In genomic region chr5:100491704-100492103, GRCm38 (mm10) we compare ENCODE assay signal across 28 mouse cellular contexts. TPM values are rescaled to one million over a fixed set of nuclear protein-coding genes. Genes with fewer than 3 reads are reported as not detected.
DNase-seq lines count a peak whose midpoint lies in the region; ATAC-seq lines count a peak whose summit lies in the region.
"Had no signal": no experiment of that assay in that cellular context is flagged by ENCODE, and none has a peak within 500 bp of the region (broad histone marks: within the 10 kb centered on the region; RNA-seq: fewer than 3 reads in every experiment).

No protein-coding gene starts in this region.

- 21% methylated on average over 4 of the region's 4 CpGs for WGBS in kidney, embryonic 15.5 days
- 59% methylated on average over 4 of the region's 4 CpGs for WGBS in neural tube, embryonic 15.5 days

- peak; percentile 85 for ATAC-seq in kidney, embryonic 15.5 days (replicated peaks; ENCODE audit: low FRiP score)
- ATAC-seq in neural tube, embryonic 15.5 days (ENCODE audit: low FRiP score): no peak
- ATAC-seq: CD4-positive, CD25-positive, alpha-beta regulatory T cell, adult 4 months; forebrain, embryonic 16.5 days; inflammation-experienced regulatory T-cells, adult 6 months; midbrain, embryonic 15.5 days had no signal

- no peaks in the 10 kb centered on the region for H3K36me3 ChIP-seq in kidney, embryonic 15.5 days
- no peaks in the 10 kb centered on the region for H3K36me3 ChIP-seq in neural tube, embryonic 15.5 days
- H3K36me3 ChIP-seq: hindbrain, embryonic 15.5 days; midbrain, embryonic 10.5 days; midbrain, embryonic 15.5 days had no signal

- H3K9ac ChIP-seq in kidney, embryonic 15.5 days: no peak overlapping the region
- no peak overlapping the region for H3K9ac ChIP-seq in neural tube, embryonic 15.5 days (replicated peaks)
- H3K9ac ChIP-seq: heart, embryonic 13.5 days; hindbrain, embryonic 15.5 days; liver, embryonic 14.5 days; lung, embryonic 14.5 days; midbrain, embryonic 15.5 days had no signal

- H3K27me3 ChIP-seq in kidney, embryonic 15.5 days: no peaks in the 10 kb centered on the region
- no peaks in the 10 kb centered on the region for H3K27me3 ChIP-seq in neural tube, embryonic 15.5 days (replicated peaks)
- H3K27me3 ChIP-seq: heart, embryonic 13.5 days; hindbrain, embryonic 15.5 days; midbrain, embryonic 15.5 days had no signal

- H3K27ac ChIP-seq in kidney, embryonic 15.5 days: 0 out of 2 replicates have a peak overlapping the region, but pooled peaks have one; percentile 33
- no peak overlapping the region for H3K27ac ChIP-seq in neural tube, embryonic 15.5 days (replicated peaks)
- H3K27ac ChIP-seq: gastrocnemius, adult 2 months; heart, embryonic 13.5 days; hindbrain, embryonic 15.5 days; liver, embryonic 14.5 days; midbrain, embryonic 10.5 days; midbrain, embryonic 15.5 days had no signal

- H3K4me3 ChIP-seq in kidney, embryonic 15.5 days (replicated peaks): no peak overlapping the region
- H3K4me3 ChIP-seq in neural tube, embryonic 15.5 days (replicated peaks): no peak overlapping the region
- H3K4me3 ChIP-seq: erythroblast, embryonic 14.5 days; gastrocnemius, adult 2 months; heart, embryonic 13.5 days; hindbrain, embryonic 15.5 days; midbrain, embryonic 10.5 days; midbrain, embryonic 15.5 days had no signal

- H3K4me2 ChIP-seq in kidney, embryonic 15.5 days: no peak overlapping the region
- no peak overlapping the region for H3K4me2 ChIP-seq in neural tube, embryonic 15.5 days
- H3K4me2 ChIP-seq: heart, embryonic 13.5 days; hindbrain, embryonic 15.5 days; lung, embryonic 14.5 days; midbrain, embryonic 15.5 days had no signal

- DNase-seq in kidney, postnatal 25 days: no peak
- peak; percentile 43 to 58 for DNase-seq in kidney, postnatal 4 days
- DNase-seq in kidney, adult 9 months: no peak
- peak; percentile 10 for DNase-seq in brain, adult 2 months (ENCODE audit: low read depth, low spot score)
- DNase-seq in adrenal gland, adult 2 months: no peak
- DNase-seq: adrenal gland, postnatal 14 days; cerebellum, adult 11-12 months; cerebellum, postnatal 10 days; gastrocnemius, adult 2 months; gastrocnemius, postnatal 36 days; heart, postnatal 10 days; liver; lung, embryonic 14.5 days; lung, postnatal 14 days; right cerebral cortex, postnatal 25 days; thymus, adult 2 months; thymus, postnatal 36 days had no signal

- H3K4me1 ChIP-seq in kidney, embryonic 15.5 days: peaks cover 27% of the 10 kb centered on the region
- H3K4me1 ChIP-seq in neural tube, embryonic 15.5 days: peaks cover 2% of the 10 kb centered on the region
- H3K4me1 ChIP-seq: midbrain, embryonic 10.5 days; midbrain, embryonic 15.5 days had no signal

- no peaks in the 10 kb centered on the region for H3K9me3 ChIP-seq in kidney, embryonic 15.5 days (replicated peaks)
- no peaks in the 10 kb centered on the region for H3K9me3 ChIP-seq in neural tube, embryonic 15.5 days (replicated peaks)
- H3K9me3 ChIP-seq: heart, embryonic 13.5 days; hindbrain, embryonic 15.5 days; midbrain, embryonic 10.5 days; midbrain, embryonic 15.5 days had no signal

RNA-seq across cellular contexts. Expression of gene Lin54, which starts 8.7 kb away (rescaled TPM):
- 11.7 and 13.3 TPM in 2 replicates for polyA plus RNA-seq in kidney, embryonic 15.5 days (2015; fragmentation: Nextera tagmentation; extraction: Ambion mirVana)
- 6.0 and 7.5 TPM in 2 replicates for polyA plus RNA-seq in neural tube, embryonic 15.5 days (2015; fragmentation: Nextera tagmentation; extraction: Ambion mirVana)
- total RNA-seq in adrenal gland, adult 2 months (2021): 10 to 100 TPM in 1 of 2 experiments, 1 to 10 TPM in 1; 8.6 to 14.6 TPM
- polyA plus RNA-seq in adrenal gland, adult 2 months (2012; rRNA removed): 1.8 and 2.7 TPM in 2 replicates

RNA-seq across cellular contexts. Expression of gene Cops4, which starts 26.4 kb away (rescaled TPM):
- polyA plus RNA-seq in kidney, embryonic 15.5 days (2015; fragmentation: Nextera tagmentation; extraction: Ambion mirVana): 192 and 194 TPM in 2 replicates
- polyA plus RNA-seq in neural tube, embryonic 15.5 days (2015; fragmentation: Nextera tagmentation; extraction: Ambion mirVana): 177 and 183 TPM in 2 replicates
- total RNA-seq in adrenal gland, adult 2 months (2021): 10 to 100 TPM; 78.9 to 79.5 TPM
- polyA plus RNA-seq in adrenal gland, adult 2 months (2012; rRNA removed): 8.5 and 8.8 TPM in 2 replicates

Comparison
In these comparisons a context has a peak if more than half of its experiments do, and no peak if none do; other contexts are left out.
1. DNase-seq: peak in kidney, postnatal 4 days (2 of 2) and brain, adult 2 months (single experiment); none in kidney, postnatal 25 days (0 of 2), kidney, adult 9 months (single experiment) and adrenal gland, adult 2 months (single experiment).
2. RNA of gene Cops4, which starts 26.4 kb away (polyA plus RNA-seq): 192 to 194 TPM in kidney, embryonic 15.5 days and 177 to 183 TPM in neural tube, embryonic 15.5 days; 8.5 to 8.8 TPM in adrenal gland, adult 2 months; every median in the first group is over 10 times any median in the second.